13 mouse cellular contexts compared by ENCODE assay signal in the genomic region with DNA sequence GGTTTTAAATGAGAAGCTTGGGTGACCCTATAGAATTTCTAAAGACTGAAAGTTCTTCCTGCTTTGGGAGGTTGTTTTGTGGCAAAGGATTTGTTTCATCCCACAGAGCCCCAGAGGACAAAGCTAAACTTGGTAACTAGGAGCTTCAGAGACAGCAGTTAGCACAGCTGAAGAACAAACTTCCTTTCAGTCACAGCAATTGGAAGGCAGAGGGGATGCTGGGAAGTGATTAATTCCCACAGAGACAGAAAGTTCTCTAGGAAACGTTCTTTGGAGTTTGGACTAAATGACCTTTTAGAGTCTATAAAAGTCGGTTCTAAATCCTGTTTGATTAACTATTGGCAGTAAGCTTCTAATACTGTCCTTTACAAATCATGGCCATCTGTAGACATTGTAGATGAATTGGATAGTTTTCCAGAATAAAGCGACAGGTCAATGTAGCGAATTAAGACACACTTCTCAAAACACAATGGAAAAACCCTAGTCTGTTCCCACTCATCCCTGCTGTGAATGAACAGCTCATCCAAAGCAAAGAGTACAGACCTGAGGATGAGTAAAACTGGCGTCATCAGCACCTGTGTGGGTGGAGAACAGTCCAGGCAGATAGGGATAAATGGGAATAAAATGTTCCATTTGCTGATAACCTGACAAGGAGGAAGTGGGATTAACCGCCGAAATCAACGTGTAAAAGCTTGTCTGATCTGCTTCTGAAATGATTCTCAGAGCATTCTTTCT. TPM values are rescaled to one million over a fixed set of nuclear protein-coding genes. Genes with fewer than 3 reads are reported as not detected.
A peak's percentile ranks its signal among the peaks of the same experiment; 100 is the strongest.
DNase-seq lines count a peak whose midpoint lies in the region; TF ChIP-seq lines count a peak whose summit lies in the region.
"Had no signal": no experiment of that assay in that cellular context is flagged by ENCODE, and none has a peak within 500 bp of the region (broad histone marks: within the 10 kb centered on the region; RNA-seq: fewer than 3 reads in every experiment).

No protein-coding gene starts in this region.

- no peak overlapping the region for H3K4me3 ChIP-seq in cerebellum, adult 2 months (replicated peaks; ENCODE audit: insufficient read depth, low read depth, low read length)
- no peak overlapping the region for H3K4me3 ChIP-seq in olfactory bulb, adult 2 months (ENCODE audit: insufficient read depth, low read depth, low read length)
- H3K4me3 ChIP-seq in lung, adult 2 months (replicated peaks; ENCODE audit: extremely low read depth, low read depth, low read length) = no peak overlapping the region
- H3K4me3 ChIP-seq: liver, embryonic 12.5 days; neural tube, embryonic 13.5 days had no signal

- no peaks in the 10 kb centered on the region for H3K27me3 ChIP-seq in cerebellum, adult 2 months (ENCODE audit: control insufficient read depth, insufficient read depth, low read length)
- H3K27me3 ChIP-seq: liver, embryonic 12.5 days; neural tube, embryonic 13.5 days had no signal

- peaks cover 9% of the 10 kb centered on the region for H3K4me1 ChIP-seq in cerebellum, adult 2 months (ENCODE audit: control insufficient read depth, insufficient read depth, low read length)
- no peaks in the 10 kb centered on the region for H3K4me1 ChIP-seq in olfactory bulb, adult 2 months (ENCODE audit: control insufficient read depth, insufficient read depth, low read length)
- no peaks in the 10 kb centered on the region for H3K4me1 ChIP-seq in lung, adult 2 months (ENCODE audit: control insufficient read depth, insufficient read depth, low read length)
- H3K4me1 ChIP-seq: liver, embryonic 12.5 days had no signal

- 12% methylated on average over 8 of the region's 8 CpGs for WGBS in cerebellum, adult 2 months
- WGBS in olfactory bulb, adult 2 months = 36% methylated on average over 8 of the region's 8 CpGs
- WGBS in lung, adult 2 months = 72% methylated on average over 8 of the region's 8 CpGs

- TF ChIP-seq POLR2A in cerebellum, adult 2 months (IDR thresholded peaks at IDR 0.05; ENCODE audit: borderline replicate concordance, insufficient read depth, low read length) = no peak
- TF ChIP-seq POLR2A in olfactory bulb, adult 2 months (IDR thresholded peaks at IDR 0.05; ENCODE audit: insufficient read depth, low read depth, low read length) = no peak
- TF ChIP-seq POLR2A in lung, adult 2 months (IDR thresholded peaks at IDR 0.05; ENCODE audit: borderline replicate concordance, extremely low read depth, low read depth, low read length) = no peak

- peak overlapping the region; percentile 24; the same call in 1 of the 2 replicates for H3K27ac ChIP-seq in cerebellum, adult 2 months (ENCODE audit: insufficient read depth, low read length)
- peak overlapping the region; percentile 52; the same call in 1 of the 2 replicates for H3K27ac ChIP-seq in olfactory bulb, adult 2 months (ENCODE audit: insufficient read depth, low read depth, low read length)
- H3K27ac ChIP-seq: kidney, postnatal 0 days; liver, embryonic 12.5 days; neural tube, embryonic 13.5 days had no signal

- peak; percentile 55 to 90 for DNase-seq in cerebellum, adult 2 months
- DNase-seq in cerebellum, adult 11-12 months = no peak
- DNase-seq in kidney, adult 9 months = peak; percentile 40
- no peak for DNase-seq in kidney, adult 8-10 months
- peak; percentile 89 for DNase-seq in right cerebral cortex, adult 18-20 months
- no peak for DNase-seq in right cerebral cortex, postnatal 14 days
- DNase-seq in lung, adult 2 months = no peak
- DNase-seq: gastrocnemius, postnatal 10 days; thymus, postnatal 4 days had no signal

- TF ChIP-seq CTCF in cerebellum, adult 2 months (IDR thresholded peaks at IDR 0.05; ENCODE audit: borderline replicate concordance, insufficient read depth, low read depth, low read length) = no peak
- no peak for TF ChIP-seq CTCF in olfactory bulb, adult 2 months (IDR thresholded peaks at IDR 0.05; ENCODE audit: insufficient read depth, low read depth, low read length)
- TF ChIP-seq CTCF in lung, adult 2 months (IDR thresholded peaks at IDR 0.05; ENCODE audit: insufficient read depth, low read length) = no peak

RNA-seq across cellular contexts. Expression of gene Cpe, which starts 58.6 kb away (rescaled TPM):
- 673 and 722 TPM in 2 replicates for polyA plus RNA-seq in cerebellum, adult 2 months (2012; rRNA removed)
- polyA plus RNA-seq in olfactory bulb, adult 2 months (2012; ENCODE audit: insufficient read depth, insufficient read length, low replicate concordance, missing spikeins) = 578 and 655 TPM in 2 replicates
- 28.8 and 29.7 TPM in 2 replicates for polyA plus RNA-seq in lung, adult 2 months (2012; rRNA removed)

Comparison
In these comparisons a context has a peak if more than half of its experiments do, and no peak if none do; other contexts are left out.
1. DNase-seq: peak in cerebellum, adult 2 months (2 of 2), kidney, adult 9 months (single experiment) and right cerebral cortex, adult 18-20 months (single experiment); none in cerebellum, adult 11-12 months (single experiment), kidney, adult 8-10 months (0 of 2), right cerebral cortex, postnatal 14 days (single experiment) and lung, adult 2 months (single experiment).
2. RNA of gene Cpe, which starts 58.6 kb away (polyA plus RNA-seq): 673 to 722 TPM in cerebellum, adult 2 months and 578 to 655 TPM in olfactory bulb, adult 2 months; 28.8 to 29.7 TPM in lung, adult 2 months; every median in the first group is over 10 times any median in the second.